Mouse (Mus musculus): ENCODE results near the gene Hook2.

- TF ChIP-seq EP300 (IDR thresholded peaks at IDR 0.05; ENCODE audit: low read depth) (no peak), CTCF (IDR thresholded peaks at IDR 0.05; ENCODE audit: low read depth) (no peak)
These were observed 4.0 kb downstream of the Hook2 start for GRCm38 (mm10) chr8:84994375-84994774.
